Mouse (Mus musculus) olfactory bulb, adult 2 months (tissue): ENCODE measurements around the gene Tex22. TPM values are rescaled to one million over a fixed set of nuclear protein-coding genes. Genes with fewer than 3 reads are reported as not detected.
A peak's percentile ranks its signal among the peaks of the same experiment; 100 is the strongest.

ENCODE experiments used
- H3K27ac ChIP-seq: fragments of 200-500 bp; 2 replicates; pipeline ENCODE4 v1.5.1; 2012; ENCODE audit warnings: low read depth, low read length; ENCODE audit not compliant: insufficient read depth
- H3K4me1 ChIP-seq: fragments of 200-500 bp; 2 replicates; pipeline ENCODE4 v1.6.1; 2012; ENCODE audit warnings: low read length; ENCODE audit not compliant: control insufficient read depth, insufficient read depth
- H3K4me3 ChIP-seq: fragments of 200-500 bp; 2 replicates; pipeline ENCODE4 v1.5.1; 2012; ENCODE audit warnings: mild to moderate bottlenecking, low read depth, low read length, moderate library complexity; ENCODE audit not compliant: insufficient read depth
- CTCF ChIP-seq: fragments of 200-500 bp; IDR thresholded peaks from 2 replicates; pipeline ENCODE4 v1.5.1; 2012; ENCODE audit warnings: low read depth, mild to moderate bottlenecking, low read length, moderate library complexity; ENCODE audit not compliant: insufficient read depth
- POLR2A ChIP-seq: fragments of 200-500 bp; IDR thresholded peaks from 2 replicates; pipeline ENCODE4 v1.6.1; 2012; ENCODE audit warnings: mild to moderate bottlenecking, low read depth, low read length, moderate library complexity; ENCODE audit not compliant: insufficient read depth
- WGBS: fragments of 180-500 bp; shearing (Covaris S2); methylation state at CpG from one replicate; pipeline ENCODE4 v1.1.7; 2018; 5-methylcytosine and 5-hydroxymethylcytosine counted together
- polyA plus RNA-seq: library from polyadenylated mRNA; stranded (reverse); fragments of >200 nt; gene quantifications from 2 replicates; pipeline ENCODE4 v1.2.4, GENCODE M21; 2012; ENCODE audit warnings: low replicate concordance; ENCODE audit not compliant: missing spikeins, insufficient read depth, insufficient read length

Gene Tex22
- not detected in 2 replicates for polyA plus RNA-seq

DNA sequence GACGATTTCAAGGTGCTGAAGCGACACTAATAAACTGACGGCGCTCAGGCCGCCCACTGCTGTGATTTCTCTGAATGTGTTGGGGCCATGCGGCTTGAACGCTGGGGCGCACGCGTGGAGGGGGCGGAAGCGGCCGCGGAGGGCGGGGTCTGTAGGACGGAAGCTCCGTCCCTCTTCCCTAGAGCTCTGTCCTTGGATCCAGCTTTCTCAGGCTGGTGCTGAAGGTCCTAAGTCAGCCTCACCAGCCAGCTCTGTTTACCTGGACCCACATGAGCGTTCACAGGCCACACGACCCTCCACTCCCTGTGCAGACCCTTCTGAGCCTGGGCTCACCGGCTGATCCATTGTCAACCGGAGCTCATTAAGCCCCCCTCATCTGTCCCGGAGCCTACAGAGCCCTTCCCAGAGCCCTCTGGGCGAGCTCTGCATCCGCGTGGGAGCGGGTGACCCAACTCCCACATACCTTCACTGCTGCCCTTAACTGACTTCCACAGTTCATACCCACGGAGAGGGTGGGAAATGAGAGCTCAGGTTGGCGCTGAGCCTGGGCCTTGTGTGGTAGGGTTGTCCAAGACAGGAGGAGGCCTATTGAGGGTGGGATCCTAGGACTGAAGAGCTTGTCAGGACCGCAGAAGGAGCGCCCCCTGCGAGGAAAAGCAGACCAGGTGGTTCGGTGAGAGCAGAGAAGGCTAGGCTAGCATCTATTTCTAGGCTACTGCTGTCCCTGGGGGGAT lies at the start of gene Tex22:
Tex22 (plus strand) TSS at position 174 of the 734 bp plus-strand sequence.
- peak within 1 kb of the TSS; percentile 57 for H3K4me3 ChIP-seq
- H3K27ac ChIP-seq = peak within 1 kb of the TSS; percentile 91
- WGBS = 1% methylated on average over 32 of the region's 32 CpGs

DNA sequence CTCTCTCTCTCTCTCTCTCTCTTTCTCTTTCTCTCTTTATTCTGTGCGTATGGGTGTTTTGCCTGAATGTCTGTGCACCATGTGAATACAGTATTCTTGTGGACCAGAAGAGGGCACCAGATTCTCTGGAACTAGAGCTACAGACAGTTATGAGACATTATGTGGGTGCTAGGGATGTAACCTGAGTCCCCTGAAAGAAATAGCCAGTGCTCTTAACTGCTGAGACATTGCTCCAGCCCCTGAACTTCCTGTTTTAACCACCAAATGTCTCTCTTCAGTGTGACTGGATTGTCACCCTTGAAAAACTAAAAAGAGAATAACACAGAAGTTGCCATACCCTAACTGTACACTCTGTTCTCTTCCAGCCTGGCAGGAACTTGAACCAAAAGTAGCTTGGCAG lies 47.7 kb upstream of the Tex22 start:
- no peak overlapping the region for H3K4me3 ChIP-seq
- 100% methylated on average over 1 of the region's 1 CpGs for WGBS
- no peak for TF ChIP-seq CTCF
- no peak for TF ChIP-seq POLR2A
- H3K27ac ChIP-seq = no peak overlapping the region
- peaks cover 19% of the 10 kb centered on the region for H3K4me1 ChIP-seq

More for the DNA sequence above, at the start of gene Tex22:
- TF ChIP-seq POLR2A = peak; percentile 60
- no peak for TF ChIP-seq CTCF
- H3K4me1 ChIP-seq = peaks cover 21% of the 10 kb centered on the region

DNA sequence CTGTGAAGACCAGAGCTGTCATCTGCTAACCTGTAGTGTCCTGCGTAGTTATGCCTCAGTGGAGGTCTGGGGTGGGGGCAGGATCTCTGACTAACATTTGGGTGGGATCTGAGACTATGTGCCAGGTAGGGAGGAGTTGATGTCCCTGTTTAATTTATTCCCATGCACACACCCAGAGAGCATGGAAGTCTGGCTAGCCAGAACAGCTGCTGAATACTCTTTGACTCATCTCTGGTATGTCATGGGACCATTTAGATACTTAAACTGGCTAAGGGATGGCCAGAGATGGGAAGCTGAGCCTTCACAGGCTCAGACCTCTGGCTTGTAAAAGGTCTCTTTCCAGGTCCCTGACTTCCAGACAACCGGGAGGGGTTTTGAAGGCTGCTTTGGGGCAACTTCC lies 46.8 kb upstream of the Tex22 start:
- H3K4me1 ChIP-seq = peaks cover 26% of the 10 kb centered on the region
- H3K27ac ChIP-seq = no peak overlapping the region
- 89% methylated on average over 2 of the region's 2 CpGs for WGBS
- no peak overlapping the region for H3K4me3 ChIP-seq
- TF ChIP-seq CTCF = no peak
- TF ChIP-seq POLR2A = no peak

DNA sequence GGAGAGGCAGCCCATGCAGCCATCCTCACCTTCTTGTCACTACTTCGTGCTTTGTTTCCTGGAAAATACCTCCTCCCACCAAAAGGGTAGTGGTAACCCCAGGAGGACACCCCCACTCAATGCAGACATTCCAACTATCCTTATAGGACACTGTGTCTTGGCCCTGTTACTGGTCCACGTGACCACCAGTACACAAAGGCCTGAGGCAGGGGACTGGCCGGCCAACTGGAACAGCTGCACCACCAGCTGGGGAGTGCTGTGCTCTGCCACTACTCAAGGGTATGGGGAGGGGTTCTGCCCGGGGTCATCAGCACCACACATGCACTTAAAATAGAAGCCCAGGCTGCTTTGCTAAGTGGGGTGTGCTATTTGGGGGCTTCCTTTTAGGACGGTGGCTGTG lies 46.2 kb upstream of the Tex22 start:
- no peak for TF ChIP-seq POLR2A
- no peak for TF ChIP-seq CTCF
- H3K27ac ChIP-seq = no peak overlapping the region
- H3K4me3 ChIP-seq = no peak overlapping the region
- peaks cover 32% of the 10 kb centered on the region for H3K4me1 ChIP-seq
- WGBS = 36% methylated on average over 5 of the region's 5 CpGs

DNA sequence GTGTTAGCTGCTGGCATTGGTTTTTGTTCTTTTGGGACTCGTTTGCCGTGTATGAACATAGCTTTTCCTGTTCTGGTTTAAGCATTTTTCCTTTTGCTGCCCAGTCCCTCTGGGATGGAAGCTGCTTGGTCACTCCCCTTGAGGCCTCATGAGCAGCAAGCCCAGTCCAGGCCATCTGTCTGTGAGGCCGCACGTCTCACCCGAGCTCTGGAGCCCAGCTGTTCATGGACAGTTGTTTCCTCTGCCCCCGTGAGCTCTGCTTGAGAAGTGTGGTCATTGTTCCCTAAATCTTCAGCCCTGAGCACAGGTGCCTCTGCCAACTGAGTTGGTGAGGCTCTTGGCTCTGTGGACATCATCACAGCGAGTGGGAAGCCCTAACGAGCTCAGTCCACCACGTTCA lies 45.4 kb upstream of the Tex22 start:
- TF ChIP-seq CTCF (no peak), POLR2A (no peak)
- Histone ChIP-seq H3K27ac (no peak overlapping the region), H3K4me3 (no peak overlapping the region), H3K4me1 (peaks cover 34% of the 10 kb centered on the region)
- 60% methylated on average over 9 of the region's 9 CpGs for WGBS

DNA sequence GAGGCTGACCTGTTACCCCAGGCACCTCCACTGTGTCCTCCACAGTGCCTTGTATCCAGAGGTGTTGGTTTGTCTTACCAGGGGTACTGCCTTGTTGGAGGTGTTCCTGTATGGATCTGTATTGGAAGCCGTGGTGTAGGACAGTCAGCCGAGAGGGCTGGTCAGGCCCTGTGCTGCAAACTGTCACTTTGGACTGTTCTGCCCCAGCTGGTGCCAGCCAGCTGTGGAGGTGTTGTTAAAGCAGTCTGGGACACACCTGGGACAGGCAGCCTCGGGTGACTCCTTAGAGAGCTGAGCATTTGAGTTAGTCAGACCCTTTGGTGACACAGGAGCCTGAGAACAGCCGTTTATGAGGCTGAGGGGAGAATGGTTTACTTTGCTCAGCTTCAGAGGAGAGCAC lies 44.3 kb upstream of the Tex22 start:
- H3K4me3 ChIP-seq = no peak overlapping the region
- no peak overlapping the region for H3K27ac ChIP-seq
- H3K4me1 ChIP-seq = peaks cover 34% of the 10 kb centered on the region
- TF ChIP-seq CTCF (no peak), POLR2A (no peak)
- 70% methylated on average over 4 of the region's 4 CpGs for WGBS

DNA sequence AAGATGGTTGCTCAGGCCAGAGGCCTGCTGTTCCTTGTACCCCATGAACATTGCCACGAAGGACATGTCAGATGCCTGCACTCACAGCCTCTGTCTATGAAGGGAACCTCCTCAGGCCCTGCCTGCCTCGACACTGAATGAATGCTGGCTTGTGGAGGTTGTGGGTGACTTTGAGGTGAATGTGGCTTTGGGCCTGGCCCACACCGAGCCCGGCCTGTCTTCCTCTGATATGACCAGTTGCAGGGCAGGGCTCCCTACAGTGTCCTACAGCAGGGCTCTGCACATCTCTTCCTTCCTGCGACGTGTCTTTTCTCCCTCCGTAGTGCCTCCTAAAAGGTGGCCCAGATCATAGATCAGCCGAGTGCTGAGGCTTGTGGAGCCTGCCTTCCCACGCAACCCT lies 43.3 kb upstream of the Tex22 start:
- peaks cover 34% of the 10 kb centered on the region for H3K4me1 ChIP-seq
- no peak overlapping the region for H3K4me3 ChIP-seq
- TF ChIP-seq POLR2A = no peak
- TF ChIP-seq CTCF = no peak
- 83% methylated on average over 9 of the region's 9 CpGs for WGBS
- H3K27ac ChIP-seq = no peak overlapping the region

DNA sequence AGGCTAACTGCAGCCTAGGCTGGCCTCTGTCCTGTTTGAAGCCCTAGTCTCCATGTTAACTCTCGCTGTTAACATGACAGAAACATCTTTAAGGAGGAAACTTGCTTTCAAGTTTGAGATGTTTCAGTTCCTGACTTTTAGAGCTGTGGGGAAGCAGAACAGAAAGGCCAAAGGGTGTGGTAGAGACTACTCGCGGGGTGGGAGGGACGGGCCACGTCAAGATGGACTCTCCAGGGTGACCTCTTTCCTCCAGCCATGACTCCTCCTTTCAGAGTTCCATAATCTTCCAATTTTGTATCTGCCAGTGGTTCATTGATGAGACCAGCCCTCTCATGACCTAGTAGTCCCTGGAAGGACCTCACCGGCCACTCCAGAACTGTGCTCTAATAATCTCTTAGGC lies 42.9 kb upstream of the Tex22 start:
- peaks cover 34% of the 10 kb centered on the region for H3K4me1 ChIP-seq
- no peak for TF ChIP-seq CTCF
- no peak for TF ChIP-seq POLR2A
- no peak overlapping the region for H3K4me3 ChIP-seq
- 76% methylated on average over 6 of the region's 6 CpGs for WGBS
- H3K27ac ChIP-seq = no peak overlapping the region

DNA sequence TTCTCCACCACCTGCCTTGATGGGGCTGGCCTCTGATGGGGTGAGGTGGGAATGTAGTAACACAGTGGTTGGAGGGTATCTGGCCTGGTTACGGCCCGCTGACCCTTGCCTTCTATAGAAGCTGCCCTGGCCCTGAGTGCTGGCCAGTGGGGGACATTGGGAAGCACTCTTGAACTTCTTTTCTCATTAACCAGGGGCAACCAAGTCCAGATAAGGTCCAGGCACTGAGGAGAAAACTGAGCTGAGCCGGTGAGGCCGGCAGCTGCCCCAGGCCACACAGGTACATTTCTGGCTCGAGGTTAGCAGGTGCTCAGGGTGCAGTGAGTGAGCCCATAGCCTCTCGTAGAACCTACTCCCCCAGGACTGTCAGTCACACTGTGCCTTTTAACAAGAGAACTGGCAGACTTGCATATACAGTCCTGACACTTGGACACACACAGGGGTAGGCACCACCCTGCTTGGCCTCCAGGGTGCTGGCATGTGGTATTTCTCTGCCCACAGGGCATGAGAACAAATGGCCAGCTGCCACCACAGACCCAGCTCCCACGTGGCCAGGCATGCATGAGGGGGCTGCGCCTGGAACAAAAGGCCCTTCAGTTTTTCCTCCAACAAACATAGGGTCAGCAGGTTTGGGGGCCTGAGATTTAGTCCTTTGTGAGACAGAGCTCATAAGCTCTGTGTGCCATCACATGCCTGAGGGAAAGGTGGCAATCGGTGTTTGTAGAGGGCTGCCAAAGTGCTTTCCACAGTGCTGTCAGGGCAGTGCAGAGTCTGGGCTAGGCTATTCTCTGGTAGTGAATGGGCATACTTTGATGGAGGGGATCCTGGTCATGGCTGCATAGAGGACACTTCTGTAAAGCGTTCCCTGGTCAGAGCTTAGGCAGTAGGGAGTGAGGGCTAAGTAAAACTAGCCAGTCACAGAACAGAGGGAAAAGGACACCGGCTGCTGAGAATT lies 41.7 kb upstream of the Tex22 start:
- 57% methylated on average over 11 of the region's 11 CpGs for WGBS
- H3K4me1 ChIP-seq = peaks cover 34% of the 10 kb centered on the region
- TF ChIP-seq CTCF (no peak), POLR2A (no peak)
- no peak overlapping the region; the same call in 1 of the 2 replicates for H3K27ac ChIP-seq
- H3K4me3 ChIP-seq = no peak overlapping the region
